Mouse (Mus musculus): ENCODE measurements around the gene Vmn1r21. TPM values are rescaled to one million over a fixed set of nuclear protein-coding genes. Genes with fewer than 3 reads are reported as not detected.

The Vmn1r21 gene
- polyA plus RNA-seq, 1 experiment = not detected

DNA sequence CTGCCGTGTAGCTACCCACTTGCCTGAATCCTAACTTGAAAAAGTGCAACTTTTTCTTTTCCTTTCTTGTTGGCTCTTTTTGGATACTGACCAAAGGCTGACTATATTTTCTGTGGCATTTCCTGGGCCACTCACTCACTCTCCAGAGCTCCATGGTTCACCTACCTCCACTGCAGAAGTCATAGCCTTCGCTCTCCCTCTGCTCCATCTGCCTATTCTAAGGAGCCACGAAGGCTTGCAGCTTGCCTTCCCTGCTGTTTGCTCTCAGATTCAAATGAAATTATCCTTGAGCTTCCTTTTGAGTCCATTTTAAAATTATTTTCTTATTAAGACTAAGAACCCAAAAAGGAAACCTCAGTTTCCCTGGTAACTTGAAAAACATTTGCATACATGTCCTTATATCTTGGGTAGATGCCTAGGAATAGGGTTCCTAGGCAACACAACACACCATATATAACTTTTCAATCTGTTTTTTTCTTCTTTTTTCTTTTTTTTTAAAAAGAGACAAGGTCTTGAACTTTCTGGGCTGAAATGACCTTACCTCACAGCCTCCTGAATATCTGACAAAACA lies 53.2 kb downstream of the Vmn1r21 start:
- Histone ChIP-seq H3K27ac (ENCODE audit: insufficient read depth, low read length) (no peak overlapping the region), H3K4me1 (ENCODE audit: control insufficient read depth, insufficient read depth, low read length) (no peaks in the 10 kb centered on the region), H3K27me3 (ENCODE audit: control insufficient read depth, insufficient read depth, low read length) (no peaks in the 10 kb centered on the region), H3K4me3 (replicated peaks; ENCODE audit: insufficient read depth, low read depth, low read length) (no peak overlapping the region)
- TF ChIP-seq POLR2A (IDR thresholded peaks at IDR 0.05; ENCODE audit: borderline replicate concordance, insufficient read depth, low read length) = no peak
- TF ChIP-seq CTCF (IDR thresholded peaks at IDR 0.05; ENCODE audit: borderline replicate concordance, insufficient read depth, low read depth, low read length) = no peak
- WGBS = 84% methylated on average over 3 of the region's 3 CpGs
- no peak for DNase-seq

DNA sequence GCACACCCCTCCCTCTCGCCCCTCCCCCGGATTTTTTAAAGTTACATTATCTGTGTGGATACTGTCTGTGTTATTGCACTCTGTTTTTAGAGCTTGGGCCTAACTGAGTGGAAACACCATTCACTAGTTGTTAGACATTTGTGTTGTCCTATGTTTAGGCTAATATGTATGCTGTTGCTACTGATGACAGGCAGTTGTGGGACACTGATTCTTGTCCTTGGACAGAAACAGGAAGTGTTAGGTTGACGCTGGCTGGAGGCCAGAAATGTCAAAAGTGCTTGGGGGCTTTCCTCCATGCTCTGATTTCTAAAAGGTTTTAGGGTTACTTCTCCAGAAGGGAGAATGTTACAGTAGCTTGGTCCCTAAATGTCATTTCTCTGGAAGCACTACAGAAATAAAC lies 54.3 kb downstream of the Vmn1r21 start:
- H3K4me1 ChIP-seq (ENCODE audit: control insufficient read depth, insufficient read depth, low read length) = no peaks in the 10 kb centered on the region
- H3K4me3 ChIP-seq (replicated peaks; ENCODE audit: insufficient read depth, low read depth, low read length) = no peak overlapping the region
- WGBS = 69% methylated on average over 3 of the region's 3 CpGs
- H3K27me3 ChIP-seq (ENCODE audit: control insufficient read depth, insufficient read depth, low read length) = no peaks in the 10 kb centered on the region
- TF ChIP-seq POLR2A (IDR thresholded peaks at IDR 0.05; ENCODE audit: borderline replicate concordance, insufficient read depth, low read length) (no peak), CTCF (IDR thresholded peaks at IDR 0.05; ENCODE audit: borderline replicate concordance, insufficient read depth, low read depth, low read length) (no peak)
- no peak overlapping the region for H3K27ac ChIP-seq (ENCODE audit: insufficient read depth, low read length)
- no peak for DNase-seq

Other genes starting within 250 kb of the Vmn1r21 start
- gene Pyurf, start 158.3 kb downstream of the Vmn1r21 start, polyA plus RNA-seq (2012; rRNA removed) = 23.1 and 23.7 TPM in 2 replicates
- 46.7 and 48.4 TPM in 2 replicates for gene Lancl2, start 147.8 kb downstream of the Vmn1r21 start, polyA plus RNA-seq (2012; rRNA removed)
- 32.0 and 33.2 TPM in 2 replicates for gene Vopp1, start 25.2 kb downstream of the Vmn1r21 start, polyA plus RNA-seq (2012; rRNA removed)
- gene Vmn1r22, start 57.7 kb upstream of the Vmn1r21 start, polyA plus RNA-seq (2012; rRNA removed) = not detected in 2 replicates
- not detected in 2 replicates for gene Vmn1r23, start 76.5 kb upstream of the Vmn1r21 start, polyA plus RNA-seq (2012; rRNA removed)
- gene Vmn1r24, start 111.2 kb upstream of the Vmn1r21 start, polyA plus RNA-seq (2012; rRNA removed) = not detected in 2 replicates
- gene Vmn1r25, start 130.5 kb upstream of the Vmn1r21 start, polyA plus RNA-seq (2012; rRNA removed) = not detected in 2 replicates
- not detected in 2 replicates for gene Vmn1r26, start 164.8 kb upstream of the Vmn1r21 start, polyA plus RNA-seq (2012; rRNA removed)